Mouse (Mus musculus) left cerebral cortex, postnatal 25 days (tissue): ENCODE data around the gene Csn2. TPM values are rescaled to one million over a fixed set of nuclear protein-coding genes. Genes with fewer than 3 reads are reported as not detected.

Source experiments
- DNase-seq, 2 experiments: peaks; one replicate each; pipeline ENCODE4 v3.0.0; 2022; ENCODE audit warnings: low spot score in 2 of 2, mixed read lengths in 1 of 2
- intact Hi-C: fragments of 180-260 bp; cut with DNase I; formaldehyde crosslinking; loops from one replicate; pipeline ENCODE4 v1.15.1; 2025
- total RNA-seq, 2 experiments: library from RNA; stranded (reverse); gene quantifications; 2 replicates each; pipeline ENCODE4 v1.2.3; 2021

Gene Csn2
- not detected for total RNA-seq

DNA sequence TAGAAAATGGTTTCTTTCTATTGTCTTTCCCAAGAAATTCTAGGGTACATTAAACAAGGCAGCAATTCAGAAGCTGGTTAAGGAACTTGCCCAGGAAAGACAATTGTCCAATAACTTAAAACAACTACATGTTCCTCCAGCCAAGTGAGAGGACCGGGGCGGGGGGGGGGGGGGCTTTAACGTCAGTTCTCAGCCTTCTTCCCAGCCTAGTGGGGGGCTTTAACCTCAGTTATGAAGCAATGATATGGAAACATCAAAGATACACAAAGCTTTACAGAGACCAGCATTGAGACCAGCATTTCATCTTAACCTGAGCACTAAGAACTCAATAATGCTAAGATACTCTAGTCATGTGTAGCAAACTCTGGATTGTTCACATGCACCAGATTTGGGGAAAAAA lies at the start of gene Csn2:
Csn2 (minus strand) TSS at position 101 of the 400 bp plus-strand sequence.
- intact Hi-C loops: no loop called here
- DNase-seq: no peak

DNA sequence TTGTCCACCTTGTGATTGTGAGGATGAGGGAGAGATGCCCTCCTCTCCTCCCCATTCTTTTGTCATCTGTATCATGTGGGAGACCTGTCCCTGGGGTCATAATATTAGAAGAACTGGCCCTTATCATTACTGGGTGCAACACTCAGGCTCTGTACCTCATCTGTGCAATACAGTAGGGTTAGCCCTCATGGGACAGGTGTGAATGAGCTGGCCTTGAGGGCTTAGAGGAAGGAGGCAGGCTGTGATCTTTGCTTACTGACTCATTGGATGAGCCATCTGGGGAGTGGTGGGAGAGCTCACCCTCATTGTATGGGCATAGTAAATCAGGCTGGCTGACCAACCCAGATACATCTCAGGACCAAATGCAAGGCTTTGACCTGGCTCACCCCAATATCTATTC lies 35.4 kb upstream of the Csn2 start:
- DNase-seq: no peak
- intact Hi-C loops: no loop called here

- intact Hi-C loops: no loop called here
- no peak for DNase-seq
Observed at GRCm38 (mm10) chr5:87705891-87706290, 6.5 kb upstream of the Csn2 start.

- intact Hi-C loops: no loop called here
- no peak for DNase-seq
Observed at GRCm38 (mm10) chr5:87665908-87666307, 33.5 kb downstream of the Csn2 start, which contains the start of gene Csn1s1. TSS of gene Csn1s1 (plus strand) at chr5:87666208.

GRCm38 (mm10) chr5:87642787-87643186 lies 56.6 kb downstream of the Csn2 start:
- intact Hi-C loops: no loop called here
- DNase-seq: peak; percentile 3 to 10

Other genes with a start within 250 kb of the Csn2 start
- not detected for gene Ugt2a2, start 217.4 kb downstream of the Csn2 start, total RNA-seq
- gene Gm43638, start 212.8 kb downstream of the Csn2 start, total RNA-seq: not detected
- not detected for gene Ugt2a1, start 208.8 kb downstream of the Csn2 start, total RNA-seq
- gene Sult1b1, start 161.4 kb downstream of the Csn2 start, total RNA-seq: not detected
- gene Sult1d1, start 130.6 kb downstream of the Csn2 start, total RNA-seq: not detected
- not detected for gene Sult1e1, start 108.0 kb downstream of the Csn2 start, total RNA-seq
- gene Csn1s1, start 33.4 kb downstream of the Csn2 start, total RNA-seq: not detected
- not detected for gene Csn1s2a, start 74.9 kb upstream of the Csn2 start, total RNA-seq
- not detected for gene Csn1s2b, start 108.5 kb upstream of the Csn2 start, total RNA-seq
- not detected for gene Prr27, start 126.1 kb upstream of the Csn2 start, total RNA-seq
- not detected for gene Odam, start 185.4 kb upstream of the Csn2 start, total RNA-seq
- gene Csn3, start 225.9 kb upstream of the Csn2 start, total RNA-seq: not detected